In genomic region chr1:24734866-24735265, GRCm38 (mm10) we compare ENCODE assay signal across 22 mouse cellular contexts. TPM values are rescaled to one million over a fixed set of nuclear protein-coding genes. Genes with fewer than 3 reads are reported as not detected.
DNase-seq lines count a peak whose midpoint lies in the region; ATAC-seq lines count a peak whose summit lies in the region.
"Had no signal": no experiment of that assay in that cellular context is flagged by ENCODE, and none has a peak within 500 bp of the region (broad histone marks: within the 10 kb centered on the region; RNA-seq: fewer than 3 reads in every experiment).

No protein-coding gene starts in this region.

- DNase-seq in embryo, embryonic 10.5 days (ENCODE audit: low spot score), result peak; percentile 20
- DNase-seq in embryo, embryonic 10 days (ENCODE audit: low spot score), result no peak
- peak; percentile 56 for DNase-seq in midbrain, embryonic 11.5 days (ENCODE audit: low spot score, missing footprints)
- peak; percentile 56 for DNase-seq in embryonic facial prominence, embryonic 14.5 days (ENCODE audit: low spot score)
- DNase-seq: adrenal gland, adult 8-10 months; adrenal gland, postnatal 36 days; cerebellum, adult 18-20 months; cerebellum, adult 9-10 months; cerebellum, postnatal 14 days; gastrocnemius, adult 2 months; gastrocnemius, postnatal 14 days; heart, adult 11 months had no signal

- no peaks in the 10 kb centered on the region for H3K4me1 ChIP-seq in midbrain, embryonic 11.5 days (ENCODE audit: control insufficient read depth, insufficient read depth, low read length)
- no peaks in the 10 kb centered on the region for H3K4me1 ChIP-seq in midbrain, embryonic 15.5 days
- H3K4me1 ChIP-seq in embryonic facial prominence, embryonic 14.5 days (ENCODE audit: control insufficient read depth, insufficient read depth, low read length), result no peaks in the 10 kb centered on the region
- no peaks in the 10 kb centered on the region for H3K4me1 ChIP-seq in forebrain, embryonic 12.5 days
- H3K4me1 ChIP-seq: embryonic facial prominence, embryonic 15.5 days; forebrain, embryonic 13.5 days; hindbrain, embryonic 12.5 days; hindbrain, embryonic 15.5 days had no signal

- 85% methylated on average over 5 of the region's 5 CpGs for WGBS in midbrain, embryonic 11.5 days
- WGBS in midbrain, embryonic 15.5 days, result 80% methylated on average over 5 of the region's 5 CpGs
- 26% methylated on average over 5 of the region's 5 CpGs for WGBS in embryonic facial prominence, embryonic 14.5 days
- WGBS in forebrain, embryonic 12.5 days, result 89% methylated on average over 5 of the region's 5 CpGs

- no peak overlapping the region for H3K4me3 ChIP-seq in midbrain, embryonic 11.5 days (ENCODE audit: low read depth, low read length)
- H3K4me3 ChIP-seq in midbrain, embryonic 15.5 days, result no peak overlapping the region
- H3K4me3 ChIP-seq in embryonic facial prominence, embryonic 14.5 days (ENCODE audit: low read depth, low read length), result no peak overlapping the region
- H3K4me3 ChIP-seq in forebrain, embryonic 12.5 days (replicated peaks), result no peak overlapping the region
- H3K4me3 ChIP-seq: embryonic facial prominence, embryonic 15.5 days; forebrain, embryonic 13.5 days; gastrocnemius, adult 2 months; hindbrain, embryonic 12.5 days; hindbrain, embryonic 15.5 days had no signal

- no peak for ATAC-seq in midbrain, embryonic 11.5 days (ENCODE audit: low FRiP score)
- ATAC-seq in midbrain, embryonic 15.5 days (replicated peaks), result no peak
- no peak for ATAC-seq in embryonic facial prominence, embryonic 14.5 days (ENCODE audit: low read depth)
- no peak for ATAC-seq in forebrain, embryonic 12.5 days (ENCODE audit: low FRiP score)
- ATAC-seq in erythroid progenitor cell, adult 5-6 weeks (replicated peaks; ENCODE audit: low FRiP score, poor library complexity, severe bottlenecking), result no peak
- ATAC-seq: activated CD4-positive, CD25-positive, alpha-beta regulatory T cell, adult 4 months; forebrain, embryonic 13.5 days; forebrain, embryonic 16.5 days had no signal

- H3K27me3 ChIP-seq in midbrain, embryonic 11.5 days (ENCODE audit: control insufficient read depth, insufficient read depth, low read length), result no peaks in the 10 kb centered on the region
- H3K27me3 ChIP-seq in midbrain, embryonic 15.5 days (replicated peaks), result no peaks in the 10 kb centered on the region
- H3K27me3 ChIP-seq in embryonic facial prominence, embryonic 14.5 days (replicated peaks; ENCODE audit: control insufficient read depth, insufficient read depth, low read length), result no peaks in the 10 kb centered on the region
- H3K27me3 ChIP-seq in forebrain, embryonic 12.5 days, result no peaks in the 10 kb centered on the region
- H3K27me3 ChIP-seq: embryonic facial prominence, embryonic 15.5 days; forebrain, embryonic 13.5 days; hindbrain, embryonic 12.5 days; hindbrain, embryonic 15.5 days had no signal

- H3K9ac ChIP-seq in midbrain, embryonic 11.5 days (ENCODE audit: low read length), result no peak overlapping the region
- no peak overlapping the region for H3K9ac ChIP-seq in midbrain, embryonic 15.5 days
- H3K9ac ChIP-seq in embryonic facial prominence, embryonic 14.5 days (ENCODE audit: low read depth, low read length), result no peak overlapping the region
- H3K9ac ChIP-seq in forebrain, embryonic 12.5 days, result no peak overlapping the region
- H3K9ac ChIP-seq: embryonic facial prominence, embryonic 15.5 days; forebrain, embryonic 13.5 days; hindbrain, embryonic 12.5 days; hindbrain, embryonic 15.5 days had no signal

- H3K27ac ChIP-seq in midbrain, embryonic 11.5 days (ENCODE audit: low read depth, low read length), result no peak overlapping the region
- no peak overlapping the region for H3K27ac ChIP-seq in midbrain, embryonic 15.5 days
- no peak overlapping the region for H3K27ac ChIP-seq in embryonic facial prominence, embryonic 14.5 days (replicated peaks; ENCODE audit: low read depth, low read length)
- no peak overlapping the region for H3K27ac ChIP-seq in forebrain, embryonic 12.5 days
- H3K27ac ChIP-seq: embryonic facial prominence, embryonic 15.5 days; forebrain, embryonic 13.5 days; gastrocnemius, adult 2 months; hindbrain, embryonic 12.5 days; hindbrain, embryonic 15.5 days had no signal

- H3K4me2 ChIP-seq in midbrain, embryonic 11.5 days, result no peak overlapping the region
- no peak overlapping the region for H3K4me2 ChIP-seq in midbrain, embryonic 15.5 days
- H3K4me2 ChIP-seq in embryonic facial prominence, embryonic 14.5 days (ENCODE audit: low read depth, low read length), result no peak overlapping the region
- H3K4me2 ChIP-seq in forebrain, embryonic 12.5 days, result no peak overlapping the region
- H3K4me2 ChIP-seq: embryonic facial prominence, embryonic 15.5 days; forebrain, embryonic 13.5 days; heart, embryonic 11.5 days; hindbrain, embryonic 12.5 days; hindbrain, embryonic 15.5 days had no signal

- H3K36me3 ChIP-seq in midbrain, embryonic 11.5 days (ENCODE audit: control insufficient read depth, insufficient read depth, low read length), result peaks cover 3% of the 10 kb centered on the region; the same call in 1 of the 2 replicates
- H3K36me3 ChIP-seq in midbrain, embryonic 15.5 days (replicated peaks), result peaks cover 20% of the 10 kb centered on the region
- peaks cover 35% of the 10 kb centered on the region for H3K36me3 ChIP-seq in embryonic facial prominence, embryonic 14.5 days (ENCODE audit: control insufficient read depth, insufficient read depth, low read length)
- peaks cover 26% of the 10 kb centered on the region for H3K36me3 ChIP-seq in forebrain, embryonic 12.5 days (replicated peaks)

- no peaks in the 10 kb centered on the region for H3K9me3 ChIP-seq in midbrain, embryonic 11.5 days (ENCODE audit: control insufficient read depth, low read length)
- no peaks in the 10 kb centered on the region for H3K9me3 ChIP-seq in midbrain, embryonic 15.5 days
- no peaks in the 10 kb centered on the region for H3K9me3 ChIP-seq in embryonic facial prominence, embryonic 14.5 days (ENCODE audit: control insufficient read depth, low read length)
- no peaks in the 10 kb centered on the region for H3K9me3 ChIP-seq in forebrain, embryonic 12.5 days
- H3K9me3 ChIP-seq: embryonic facial prominence, embryonic 15.5 days; forebrain, embryonic 13.5 days; hindbrain, embryonic 12.5 days; hindbrain, embryonic 15.5 days had no signal

RNA-seq across cellular contexts. Expression of gene Lmbrd1, which starts 56.4 kb away (rescaled TPM):
- polyA plus RNA-seq in midbrain, embryonic 11.5 days (2014; fragmentation: Nextera tagmentation; extraction: Ambion mirVana), result 29.0 and 30.6 TPM in 2 replicates
- polyA plus RNA-seq in midbrain, embryonic 15.5 days (2015; fragmentation: Nextera tagmentation; extraction: Ambion mirVana), result 43.4 and 50.0 TPM in 2 replicates
- 27.1 and 30.3 TPM in 2 replicates for polyA plus RNA-seq in embryonic facial prominence, embryonic 14.5 days (2014; fragmentation: Nextera tagmentation; extraction: Ambion mirVana)
- 28.5 and 28.9 TPM in 2 replicates for polyA plus RNA-seq in forebrain, embryonic 12.5 days (2016; fragmentation: Nextera tagmentation; extraction: Ambion mirVana)
- total RNA-seq in erythroid progenitor cell, adult 5-6 weeks (2015; ENCODE audit: low replicate concordance), result 11.3 and 13.7 TPM in 2 replicates
- total RNA-seq in erythroid progenitor cell, adult 5-6 weeks (2017; ENCODE audit: low replicate concordance), result 2.8 and 4.8 TPM in 2 replicates
